13 mouse cellular contexts compared by ENCODE assay signal in genomic region chr12:84625116-84625515, GRCm38 (mm10). TPM values are rescaled to one million over a fixed set of nuclear protein-coding genes. Genes with fewer than 3 reads are reported as not detected.
DNase-seq lines count a peak whose midpoint lies in the region; ATAC-seq and TF ChIP-seq lines count a peak whose summit lies in the region.
"Had no signal": no experiment of that assay in that cellular context is flagged by ENCODE, and none has a peak within 500 bp of the region (broad histone marks: within the 10 kb centered on the region; RNA-seq: fewer than 3 reads in every experiment).

No protein-coding gene starts in this region.

- H3K36me3 ChIP-seq in intestine, postnatal 0 days (ENCODE audit: control insufficient read depth, insufficient read depth), result no peaks in the 10 kb centered on the region
- H3K36me3 ChIP-seq in thymus, adult 2 months (ENCODE audit: control insufficient read depth, insufficient read depth, low read length), result no peaks in the 10 kb centered on the region

- no peak overlapping the region for H3K9ac ChIP-seq in intestine, postnatal 0 days (ENCODE audit: low read depth, low read length)
- H3K9ac ChIP-seq: liver, embryonic 14.5 days had no signal

- H3K4me3 ChIP-seq in intestine, postnatal 0 days (ENCODE audit: low read depth, low read length), result no peak overlapping the region
- H3K4me3 ChIP-seq in thymus, adult 2 months (ENCODE audit: control insufficient read depth, insufficient read depth, low read length), result no peak overlapping the region

- DNase-seq in embryo, embryonic 10 days (ENCODE audit: low spot score), result peak; percentile 21
- DNase-seq in embryo, embryonic 10.5 days (ENCODE audit: low spot score), result no peak
- peak; percentile 42 for DNase-seq in right cerebral cortex, adult 18-20 months
- DNase-seq in right cerebral cortex, postnatal 25 days, result no peak
- DNase-seq in gastrocnemius, postnatal 36 days, result no peak
- DNase-seq in kidney, adult 8-10 months, result no peak
- DNase-seq in thymus, adult 2 months, result no peak
- DNase-seq: cerebellum, adult 9-10 months; gastrocnemius, postnatal 14 days had no signal

- H3K27me3 ChIP-seq in intestine, postnatal 0 days (replicated peaks; ENCODE audit: control insufficient read depth, insufficient read depth, low read length), result peaks cover 13% of the 10 kb centered on the region; the same call in 1 of the 2 replicates
- peaks cover 4% of the 10 kb centered on the region; the same call in 1 of the 2 replicates for H3K27me3 ChIP-seq in thymus, adult 2 months (ENCODE audit: control insufficient read depth, insufficient read depth, low read length)

- TF ChIP-seq POLR2A in thymus, adult 2 months (IDR thresholded peaks at IDR 0.05; ENCODE audit: control insufficient read depth, extremely low read depth, insufficient read depth, low read length, poor library complexity), result no peak

- peak overlapping the region; percentile 44 for H3K4me2 ChIP-seq in intestine, postnatal 0 days (replicated peaks; ENCODE audit: low read depth)

- TF ChIP-seq CTCF in intestine, postnatal 0 days (IDR thresholded peaks at IDR 0.05; ENCODE audit: low read depth), result no peak
- no peak for TF ChIP-seq CTCF in thymus, adult 2 months (IDR thresholded peaks at IDR 0.05; ENCODE audit: borderline replicate concordance, control insufficient read depth, extremely low read depth, insufficient read depth, low read length, poor library complexity)

- no peak overlapping the region for H3K27ac ChIP-seq in intestine, postnatal 0 days (ENCODE audit: low read depth, low read length)
- no peak overlapping the region for H3K27ac ChIP-seq in thymus, adult 2 months (ENCODE audit: control insufficient read depth, insufficient read depth, low read length)
- H3K27ac ChIP-seq: liver, embryonic 14.5 days had no signal

- no peaks in the 10 kb centered on the region for H3K9me3 ChIP-seq in intestine, postnatal 0 days (ENCODE audit: control insufficient read depth)

- 13% methylated on average over 9 of the region's 9 CpGs for WGBS in intestine, postnatal 0 days
- 27% methylated on average over 9 of the region's 9 CpGs for WGBS in thymus, adult 2 months

- H3K4me1 ChIP-seq in intestine, postnatal 0 days (replicated peaks; ENCODE audit: control insufficient read depth, insufficient read depth, low read length), result no peaks in the 10 kb centered on the region
- H3K4me1 ChIP-seq in thymus, adult 2 months (replicated peaks; ENCODE audit: control insufficient read depth, insufficient read depth, low read length), result no peaks in the 10 kb centered on the region

- intact Hi-C loops in gastrocnemius, postnatal 36 days (cut with DNase I), result no loop called here

- ATAC-seq in intestine, postnatal 0 days, result no peak

RNA-seq across cellular contexts. Expression of gene Abcd4, which starts 7.9 kb away (rescaled TPM):
- 16.8 and 20.4 TPM in 2 replicates for polyA plus RNA-seq in intestine, postnatal 0 days (2015; fragmentation: Nextera tagmentation; extraction: Ambion mirVana)
- total RNA-seq in gastrocnemius, postnatal 36 days (2021), result 1 to 10 TPM; 3.4 to 4.0 TPM
- polyA plus RNA-seq in thymus, adult 2 months (2012; rRNA removed), result 35.6 and 39.0 TPM in 2 replicates

RNA-seq across cellular contexts. Expression of gene Vrtn, which starts 15.7 kb away (rescaled TPM):
- polyA plus RNA-seq in intestine, postnatal 0 days (2015; fragmentation: Nextera tagmentation; extraction: Ambion mirVana), result not detected in 2 replicates
- not detected for total RNA-seq in gastrocnemius, postnatal 36 days (2021)
- polyA plus RNA-seq in thymus, adult 2 months (2012; rRNA removed), result 0.15 and 0.16 TPM in 2 replicates
- total RNA-seq: gastrocnemius, postnatal 14 days had no signal
- polyA plus RNA-seq: large intestine, adult 2 months; liver, embryonic 14.5 days; spleen, adult 2 months had no signal

RNA-seq across cellular contexts. Expression of gene Vsx2, which starts 55.6 kb away (rescaled TPM):
- polyA plus RNA-seq in intestine, postnatal 0 days (2015; fragmentation: Nextera tagmentation; extraction: Ambion mirVana), result not detected in 2 replicates
- total RNA-seq in gastrocnemius, postnatal 36 days (2021), result not detected
- 0.70 and 0.74 TPM in 2 replicates for polyA plus RNA-seq in thymus, adult 2 months (2012; rRNA removed)
- total RNA-seq: gastrocnemius, postnatal 14 days had no signal
- polyA plus RNA-seq: large intestine, adult 2 months; liver, embryonic 14.5 days; spleen, adult 2 months had no signal

Comparison
In these comparisons a context has a peak if more than half of its experiments do, and no peak if none do; other contexts are left out.
1. DNase-seq: peak in embryo, embryonic 10 days (single experiment) and right cerebral cortex, adult 18-20 months (single experiment); none in embryo, embryonic 10.5 days (single experiment), right cerebral cortex, postnatal 25 days (single experiment), gastrocnemius, postnatal 36 days (0 of 2), kidney, adult 8-10 months (0 of 2) and thymus, adult 2 months (single experiment).